Comparison of ENCODE assay signal across 9 mouse cellular contexts in genomic region chrX:139808085-139808484, GRCm38 (mm10). TPM values are rescaled to one million over a fixed set of nuclear protein-coding genes. Genes with fewer than 3 reads are reported as not detected.
A peak's percentile ranks its signal among the peaks of the same experiment; 100 is the strongest.
DNase-seq lines count a peak whose midpoint lies in the region; ATAC-seq and TF ChIP-seq lines count a peak whose summit lies in the region.
"Had no signal": no experiment of that assay in that cellular context is flagged by ENCODE, and none has a peak within 500 bp of the region (broad histone marks: within the 10 kb centered on the region; RNA-seq: fewer than 3 reads in every experiment).

No protein-coding gene starts in this region.

- no peak overlapping the region for H3K4me2 ChIP-seq in neural tube, embryonic 14.5 days (ENCODE audit: low read depth, low read length)
- H3K4me2 ChIP-seq: liver, embryonic 13.5 days had no signal

- no peak for TF ChIP-seq POLR2A in thymus, adult 2 months (IDR thresholded peaks at IDR 0.05; ENCODE audit: control insufficient read depth, extremely low read depth, insufficient read depth, low read length, poor library complexity)

- no peak overlapping the region for H3K4me3 ChIP-seq in neural tube, embryonic 14.5 days (ENCODE audit: low read depth, low read length)
- H3K4me3 ChIP-seq in thymus, adult 2 months (ENCODE audit: control insufficient read depth, insufficient read depth, low read length) = no peak overlapping the region
- H3K4me3 ChIP-seq: liver, embryonic 13.5 days had no signal

- no peaks in the 10 kb centered on the region for H3K4me1 ChIP-seq in neural tube, embryonic 14.5 days (ENCODE audit: control insufficient read depth, insufficient read depth, low read length)
- no peaks in the 10 kb centered on the region for H3K4me1 ChIP-seq in thymus, adult 2 months (replicated peaks; ENCODE audit: control insufficient read depth, insufficient read depth, low read length)

- 47% methylated on average over 4 of the region's 4 CpGs for WGBS in neural tube, embryonic 14.5 days
- 44% methylated on average over 4 of the region's 4 CpGs for WGBS in thymus, adult 2 months

- H3K27ac ChIP-seq in neural tube, embryonic 14.5 days (ENCODE audit: low read depth, low read length) = no peak overlapping the region
- H3K27ac ChIP-seq in thymus, adult 2 months (ENCODE audit: control insufficient read depth, insufficient read depth, low read length) = no peak overlapping the region
- H3K27ac ChIP-seq: liver, embryonic 13.5 days had no signal

- peak; percentile 9 to 39 for DNase-seq in adrenal gland, adult (ENCODE audit: inconsistent age in 2 of 2, low spot score in 1 of 2)
- no peak for DNase-seq in adrenal gland, adult 8-10 months
- DNase-seq in right cerebral cortex, adult 18-20 months = peak; percentile 2
- no peak for DNase-seq in right cerebral cortex, postnatal 14 days
- peak; percentile 68 to 79 for DNase-seq in kidney, adult 8-10 months
- no peak for DNase-seq in urinary bladder, adult 18-20 months (ENCODE audit: low spot score in 2 of 2)
- DNase-seq in thymus, adult 2 months = no peak
- DNase-seq: liver, embryonic 13.5 days had no signal

- H3K9ac ChIP-seq in neural tube, embryonic 14.5 days (replicated peaks; ENCODE audit: low read depth, low read length) = no peak overlapping the region
- H3K9ac ChIP-seq: liver, embryonic 13.5 days had no signal

- no peaks in the 10 kb centered on the region for H3K9me3 ChIP-seq in neural tube, embryonic 14.5 days (ENCODE audit: control insufficient read depth, low read length)
- H3K9me3 ChIP-seq: liver, embryonic 13.5 days had no signal

- peak; percentile 66; the same call in 1 of the 2 replicates for ATAC-seq in neural tube, embryonic 14.5 days (ENCODE audit: low read depth)

- TF ChIP-seq CTCF in thymus, adult 2 months (IDR thresholded peaks at IDR 0.05; ENCODE audit: borderline replicate concordance, control insufficient read depth, extremely low read depth, insufficient read depth, low read length, poor library complexity) = no peak

- H3K36me3 ChIP-seq in neural tube, embryonic 14.5 days (ENCODE audit: control insufficient read depth, insufficient read depth, low read length) = no peaks in the 10 kb centered on the region
- no peaks in the 10 kb centered on the region for H3K36me3 ChIP-seq in thymus, adult 2 months (ENCODE audit: control insufficient read depth, insufficient read depth, low read length)
- H3K36me3 ChIP-seq: liver, embryonic 13.5 days had no signal

- no peaks in the 10 kb centered on the region for H3K27me3 ChIP-seq in neural tube, embryonic 14.5 days (ENCODE audit: control insufficient read depth, insufficient read depth, low read length)
- H3K27me3 ChIP-seq in thymus, adult 2 months (ENCODE audit: control insufficient read depth, insufficient read depth, low read length) = no peaks in the 10 kb centered on the region
- H3K27me3 ChIP-seq: liver, embryonic 13.5 days had no signal

RNA-seq across cellular contexts. Expression of gene Cldn2, which starts 7.5 kb away (rescaled TPM):
- total RNA-seq in adrenal gland, adult 8-10 months (2022) = under 1 TPM in 1 of 4 experiments, not detected in 3; 0.15 TPM
- not detected in 2 replicates for polyA plus RNA-seq in neural tube, embryonic 14.5 days (2014; fragmentation: Nextera tagmentation; extraction: Ambion mirVana)
- polyA plus RNA-seq in thymus, adult 2 months (2012; rRNA removed) = 0.23 and 0.28 TPM in 2 replicates

RNA-seq across cellular contexts. Expression of gene Ripply1, which starts 25.9 kb away (rescaled TPM):
- total RNA-seq in adrenal gland, adult 8-10 months (2022) = not detected
- polyA plus RNA-seq in neural tube, embryonic 14.5 days (2014; fragmentation: Nextera tagmentation; extraction: Ambion mirVana) = not detected in 2 replicates
- 0.17 and 0.22 TPM in 2 replicates for polyA plus RNA-seq in thymus, adult 2 months (2012; rRNA removed)
- polyA plus RNA-seq: liver, embryonic 13.5 days had no signal

Comparison
In these comparisons a context has a peak if more than half of its experiments do, and no peak if none do; other contexts are left out.
1. DNase-seq: peak in adrenal gland, adult (2 of 2), right cerebral cortex, adult 18-20 months (single experiment) and kidney, adult 8-10 months (2 of 2); none in adrenal gland, adult 8-10 months (single experiment), right cerebral cortex, postnatal 14 days (single experiment), urinary bladder, adult 18-20 months (0 of 2) and thymus, adult 2 months (single experiment).